Mouse (Mus musculus): ENCODE measurements around the gene Tmco4. TPM values are rescaled to one million over a fixed set of nuclear protein-coding genes. Genes with fewer than 3 reads are reported as not detected.

The Tmco4 gene
- polyA plus RNA-seq (2012; rRNA removed): 29.4 and 42.9 TPM in 2 replicates

DNA sequence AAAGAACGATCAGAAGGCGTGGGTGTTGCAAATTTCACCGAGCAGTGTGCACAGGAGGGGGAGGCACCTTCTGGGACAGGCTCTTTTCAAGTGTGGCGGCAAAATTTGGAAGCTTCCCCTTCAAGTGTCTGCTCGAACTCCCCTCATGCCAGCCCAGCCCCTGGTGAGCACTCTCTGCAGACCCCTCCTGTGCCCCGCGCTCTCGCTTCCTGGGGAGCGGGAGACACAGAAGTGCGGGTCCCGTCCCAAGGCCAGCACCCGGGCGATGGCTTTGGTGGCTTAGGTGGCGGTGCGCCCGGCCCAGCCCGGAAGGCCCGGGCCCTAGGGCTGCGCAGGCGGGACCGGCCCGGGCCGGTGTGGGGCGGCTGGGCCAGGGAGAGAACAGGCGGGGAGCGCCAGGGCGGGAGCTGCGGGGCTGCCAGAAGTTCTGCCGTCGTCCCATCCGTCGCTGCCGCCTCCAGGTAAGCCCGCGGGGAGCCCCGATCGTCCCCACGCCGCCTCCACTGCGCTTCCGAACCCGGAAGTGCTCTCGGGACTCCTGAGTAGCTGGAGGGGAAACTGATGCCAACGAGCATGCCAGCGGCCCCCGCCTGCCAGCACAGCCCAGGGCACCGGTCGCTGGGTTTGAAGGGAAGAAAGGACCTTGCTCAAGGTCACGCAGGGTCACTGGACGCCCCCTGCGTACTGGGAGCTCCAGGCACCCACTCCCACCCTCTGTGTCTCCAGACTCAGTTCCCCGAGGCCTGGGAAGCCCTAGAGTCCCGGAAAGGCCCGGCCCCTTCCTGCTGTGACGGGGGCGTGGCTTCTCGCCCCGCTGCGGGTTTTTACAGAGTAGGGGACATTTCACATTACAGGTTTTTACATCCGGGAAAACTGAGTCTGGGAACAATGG, at the start of gene Tmco4:
Tmco4 (plus strand) TSS at position 62 of the 892 bp plus-strand sequence.
- under 1% methylated on average over 60 of the region's 60 CpGs for WGBS
- DNase-seq (ENCODE audit: low read depth, low spot score): no peak

DNA sequence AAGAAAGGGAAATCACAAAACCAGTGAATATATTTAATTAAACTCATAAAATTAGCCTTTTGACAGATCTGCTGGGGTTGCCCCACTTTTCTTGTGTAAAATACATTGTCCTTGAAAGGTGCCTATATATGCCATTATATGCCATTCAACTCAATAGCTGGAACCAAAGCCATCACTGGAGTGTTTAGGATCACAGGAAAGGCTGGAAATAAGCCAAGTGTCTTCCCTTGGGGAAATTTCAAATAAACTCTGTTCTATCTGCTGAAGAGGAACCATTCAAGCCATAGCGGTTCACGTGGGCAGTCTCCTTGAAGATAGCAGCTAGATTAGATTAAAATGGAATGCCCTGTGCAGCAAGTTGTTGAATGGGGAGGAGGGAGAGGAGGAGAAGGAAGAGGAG, 47.1 kb upstream of the Tmco4 start:
- DNase-seq (ENCODE audit: low read depth, low spot score): no peak
- WGBS: 62% methylated on average over 2 of the region's 2 CpGs

DNA sequence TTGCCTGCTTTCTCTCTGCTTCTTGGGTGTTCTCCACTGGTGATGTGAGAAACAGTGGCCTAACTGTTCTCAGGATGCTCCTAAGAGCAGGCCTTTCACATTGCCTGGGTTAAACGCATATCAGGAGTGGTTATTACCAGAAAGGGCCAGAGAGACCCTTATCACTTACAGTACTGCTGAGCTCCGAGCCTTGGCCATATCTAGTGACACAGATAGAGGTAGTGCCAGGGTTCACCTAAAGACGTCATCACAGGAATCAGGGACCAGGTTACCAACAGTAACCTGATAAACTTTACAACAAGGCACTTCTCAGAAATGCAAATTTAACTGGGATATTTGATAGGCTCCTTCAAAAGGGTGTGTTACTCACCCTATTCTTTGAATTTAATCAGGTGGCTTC, 38.8 kb upstream of the Tmco4 start:
- WGBS: 34% methylated on average over 3 of the region's 3 CpGs
- no peak for DNase-seq (ENCODE audit: low read depth, low spot score)

DNA sequence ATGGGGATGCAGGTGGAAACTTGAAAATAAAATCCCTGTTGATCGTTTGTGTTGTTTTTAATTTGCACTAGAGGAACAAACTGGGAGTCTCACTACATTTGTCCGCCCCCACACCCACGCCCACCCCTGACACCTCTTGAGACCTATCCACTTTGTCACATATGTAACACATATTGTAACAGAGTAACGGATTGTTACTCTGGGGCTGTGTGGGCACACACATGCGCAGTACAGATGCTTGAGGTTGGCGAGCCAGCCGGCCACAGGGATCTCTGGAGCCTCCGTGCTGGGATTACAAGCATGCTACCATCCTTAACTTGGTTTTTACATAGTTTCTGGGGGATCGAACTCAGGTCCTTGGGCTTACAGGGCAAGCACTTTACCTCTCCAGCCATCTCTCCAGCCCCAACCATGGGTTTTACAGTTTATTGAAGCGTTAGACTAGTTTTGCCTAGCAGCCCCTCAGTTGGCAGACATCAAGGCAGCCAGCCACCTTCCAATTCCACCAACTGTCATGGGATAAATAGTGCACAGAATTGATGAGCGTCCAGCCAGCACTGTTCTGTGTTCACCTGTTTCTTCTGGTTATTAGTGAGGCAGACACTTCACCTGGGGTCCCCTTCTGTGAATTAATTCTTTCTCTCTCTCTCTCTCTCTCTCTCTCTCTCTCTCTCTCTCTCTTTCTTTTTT, 38.1 kb upstream of the Tmco4 start:
- DNase-seq (ENCODE audit: low read depth, low spot score): no peak
- 88% methylated on average over 11 of the region's 11 CpGs for WGBS

DNA sequence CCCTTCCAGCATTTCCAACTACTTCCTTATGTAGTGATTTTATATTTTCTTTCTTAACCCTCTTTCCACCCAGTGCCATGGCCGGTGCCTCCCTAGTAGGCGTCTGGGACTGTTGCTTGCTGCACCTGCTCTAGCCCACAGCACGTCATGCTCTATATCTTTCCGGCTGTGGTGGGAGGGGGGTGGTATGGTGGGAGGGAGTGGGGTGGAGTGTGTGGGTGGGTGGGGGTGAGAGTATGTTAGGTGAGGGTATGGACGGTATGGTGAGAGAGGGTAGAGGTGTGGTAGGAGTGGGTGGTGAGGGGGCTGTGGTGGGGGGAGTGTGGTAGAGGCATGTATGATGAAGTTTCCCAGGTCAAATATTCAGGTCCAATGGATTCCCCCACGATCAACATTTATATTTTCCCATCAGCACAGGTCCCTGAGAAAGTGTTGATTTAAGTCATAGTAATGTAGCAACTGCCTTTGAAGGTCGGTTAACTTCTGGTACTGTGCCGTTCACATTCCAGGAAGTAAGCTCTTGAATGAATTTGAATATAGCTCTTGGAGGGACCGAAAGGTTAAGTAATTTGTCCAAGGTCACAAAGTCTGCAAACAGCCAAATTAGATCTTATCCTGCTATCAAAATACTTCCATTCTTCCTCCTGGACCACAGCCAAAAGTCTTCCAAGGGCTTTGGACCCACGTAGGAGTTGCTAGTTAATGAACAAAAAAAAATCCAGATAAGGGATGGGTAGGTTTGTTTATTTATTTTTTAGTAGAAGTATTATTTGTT, 34.0 kb upstream of the Tmco4 start:
- WGBS: 20% methylated on average over 10 of the region's 10 CpGs
- peak; percentile 96 for DNase-seq (ENCODE audit: low read depth, low spot score)

DNA sequence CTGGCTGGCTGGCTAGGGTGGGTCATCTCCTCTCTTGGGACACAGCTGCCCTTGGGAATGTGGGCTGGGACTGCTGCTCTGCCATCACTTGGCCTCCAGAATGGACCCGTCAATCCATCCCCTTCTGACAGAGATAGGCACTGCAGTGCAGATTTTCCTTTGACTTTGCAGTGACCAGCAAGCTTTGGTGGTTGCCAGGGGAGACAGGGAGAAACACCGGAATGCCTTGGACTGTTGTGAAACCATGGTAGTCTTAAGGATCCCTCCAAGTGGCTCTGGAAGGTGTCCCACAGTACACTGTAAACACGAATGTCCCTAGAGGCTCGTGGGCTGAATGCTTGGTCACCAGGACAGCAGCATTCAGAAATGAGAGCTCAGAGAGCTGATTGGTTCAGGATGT, 33.2 kb upstream of the Tmco4 start:
- no peak for DNase-seq (ENCODE audit: low read depth, low spot score)
- WGBS: 14% methylated on average over 4 of the region's 4 CpGs

DNA sequence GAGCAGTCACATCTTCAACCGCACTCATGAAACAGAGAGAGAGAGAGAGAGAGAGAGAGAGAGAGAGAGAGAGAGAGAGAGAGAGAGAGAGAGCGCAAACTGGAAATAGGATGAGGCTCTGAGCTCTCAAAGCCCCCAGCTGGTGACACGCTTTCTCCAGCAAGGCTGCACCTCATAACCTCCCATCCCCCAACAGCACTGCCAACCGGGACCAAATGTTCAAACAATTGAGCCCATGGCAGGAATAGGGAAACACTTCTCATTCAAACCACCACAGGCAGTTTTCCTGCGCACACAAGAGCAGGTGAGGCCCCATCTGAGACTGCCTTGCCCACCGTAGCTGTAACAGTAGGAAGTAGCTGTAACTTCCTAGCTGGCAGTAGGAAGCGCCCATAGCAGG, 31.3 kb upstream of the Tmco4 start:
- no peak for DNase-seq (ENCODE audit: low read depth, low spot score)
- WGBS: 16% methylated on average over 7 of the region's 7 CpGs

DNA sequence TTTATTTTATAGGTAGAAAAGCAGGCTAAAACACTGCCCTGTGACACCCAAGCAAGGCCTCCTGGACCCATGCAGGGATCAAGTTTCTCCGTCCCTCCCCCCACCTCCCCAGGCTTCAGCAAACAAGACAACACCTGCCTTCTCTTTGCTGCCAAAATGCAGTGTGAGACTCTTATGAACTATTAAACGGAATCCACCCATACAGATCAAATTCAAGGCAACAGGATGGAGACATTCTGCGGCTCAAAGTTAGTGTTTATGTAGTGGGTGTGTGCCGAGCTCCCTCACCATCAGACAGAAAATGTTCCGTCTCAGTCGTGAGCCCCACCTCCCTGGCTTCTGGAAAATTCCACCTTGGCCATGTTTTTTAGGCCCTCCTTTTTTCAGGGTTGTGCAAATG, 30.7 kb upstream of the Tmco4 start:
- WGBS: 17% methylated on average over 6 of the region's 6 CpGs
- DNase-seq (ENCODE audit: low read depth, low spot score): peak; percentile 74

DNA sequence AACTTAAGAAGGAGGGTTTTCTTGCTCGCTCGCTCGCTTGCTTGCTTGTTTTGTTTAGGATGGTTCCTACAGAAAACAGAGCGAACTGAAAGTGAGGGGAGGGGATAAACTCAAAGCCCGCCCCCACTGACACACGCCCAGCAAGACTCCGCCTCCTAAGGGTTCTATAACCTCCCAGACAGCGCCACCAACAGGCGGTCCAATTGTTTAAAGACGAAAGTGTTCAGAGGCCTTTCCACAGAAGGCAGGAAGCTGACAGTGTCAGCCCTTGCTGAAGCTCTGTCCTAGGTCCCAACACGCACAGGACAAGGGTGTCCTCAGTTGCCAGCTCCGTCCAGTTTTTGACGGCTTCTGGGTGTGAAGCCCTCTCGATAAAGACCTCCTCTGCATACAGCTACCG, 29.0 kb upstream of the Tmco4 start:
- WGBS: 16% methylated on average over 15 of the region's 15 CpGs

DNA sequence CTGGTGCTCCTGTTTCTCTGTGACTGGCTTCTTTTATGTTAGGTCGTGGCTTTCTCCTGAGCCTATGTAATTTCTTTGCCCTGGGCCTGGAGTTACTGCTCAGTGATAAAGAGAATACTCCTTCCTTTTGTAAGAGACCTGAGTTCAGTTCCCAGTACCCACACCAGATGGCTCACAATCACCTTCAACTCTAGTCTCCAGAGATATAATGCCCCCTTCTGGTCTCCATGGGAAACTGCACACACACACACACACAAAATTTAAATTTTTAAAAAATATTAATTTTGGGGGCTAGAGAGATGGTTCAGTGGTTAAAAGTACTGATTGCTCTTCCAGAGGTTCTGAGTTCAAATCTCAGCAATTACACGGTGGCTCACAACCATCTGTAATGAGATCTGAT, 24.4 kb upstream of the Tmco4 start:
- 93% methylated on average over 2 of the region's 2 CpGs for WGBS

More for the DNA sequence above, 29.0 kb upstream of the Tmco4 start:
- DNase-seq (ENCODE audit: low read depth, low spot score): peak; percentile 93

DNA sequence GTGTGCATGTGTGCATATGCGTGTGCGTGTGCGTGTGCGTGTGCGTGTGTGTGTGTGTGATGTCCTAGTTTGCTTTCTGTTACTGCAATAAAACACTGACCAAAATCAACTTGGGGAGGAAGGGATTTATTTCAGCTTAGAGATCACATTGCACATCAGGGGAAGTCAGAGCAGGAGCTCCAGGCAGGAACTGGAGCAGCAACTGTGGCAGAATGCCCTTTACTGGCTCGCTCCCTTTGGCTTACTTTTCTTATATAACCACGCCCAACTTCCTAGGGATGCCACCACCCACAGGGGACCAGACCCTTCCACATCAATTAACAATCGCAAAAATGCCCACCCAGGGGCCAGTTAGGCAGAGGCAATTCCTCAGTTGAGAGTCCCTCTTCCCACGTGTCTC, 14.1 kb upstream of the Tmco4 start:
- no peak for DNase-seq (ENCODE audit: low read depth, low spot score)
- 88% methylated on average over 9 of the region's 9 CpGs for WGBS

More for the DNA sequence above, 24.4 kb upstream of the Tmco4 start:
- no peak for DNase-seq (ENCODE audit: low read depth, low spot score)

DNA sequence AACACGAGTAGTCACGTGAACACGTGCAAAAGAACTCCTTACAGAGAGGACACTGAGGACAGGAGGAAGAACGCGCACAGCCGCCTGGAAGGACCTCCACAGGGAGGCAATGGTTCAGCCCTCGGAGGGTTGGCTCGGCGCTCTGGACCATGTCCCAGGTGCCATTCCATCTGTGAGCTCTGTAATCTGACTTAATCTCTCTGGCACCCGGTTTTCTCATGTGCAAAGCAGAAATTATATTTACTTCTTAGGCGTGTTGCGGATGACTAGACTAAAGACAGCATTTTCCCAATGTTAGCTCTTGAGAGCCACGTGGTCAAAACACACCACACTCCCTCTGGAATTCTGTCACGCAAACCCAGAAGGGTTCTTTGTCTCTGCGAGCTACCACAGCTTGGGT, 13.6 kb upstream of the Tmco4 start:
- no peak for DNase-seq (ENCODE audit: low read depth, low spot score)
- 61% methylated on average over 15 of the region's 15 CpGs for WGBS

DNA sequence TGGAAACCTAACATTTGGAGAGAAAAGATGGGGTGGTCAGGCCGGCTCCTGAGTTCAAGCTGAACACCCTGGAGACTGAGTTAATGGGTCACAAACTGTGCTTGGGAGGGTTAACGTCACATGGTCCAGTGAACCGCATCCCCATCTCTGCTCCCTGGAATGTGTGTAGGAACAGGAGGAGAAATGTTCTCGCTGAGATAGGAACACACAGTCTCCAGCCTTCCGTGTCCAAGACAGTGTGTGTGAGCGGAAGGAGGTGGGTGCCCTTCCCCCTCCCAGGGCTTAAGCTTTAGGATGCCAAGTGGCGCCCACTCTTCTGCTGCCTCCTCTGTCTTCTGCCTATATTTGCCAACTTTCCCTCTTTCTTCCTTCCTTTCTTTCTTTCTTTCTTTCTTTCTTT, 12.8 kb upstream of the Tmco4 start:
- DNase-seq (ENCODE audit: low read depth, low spot score): no peak
- 79% methylated on average over 7 of the region's 7 CpGs for WGBS

DNA sequence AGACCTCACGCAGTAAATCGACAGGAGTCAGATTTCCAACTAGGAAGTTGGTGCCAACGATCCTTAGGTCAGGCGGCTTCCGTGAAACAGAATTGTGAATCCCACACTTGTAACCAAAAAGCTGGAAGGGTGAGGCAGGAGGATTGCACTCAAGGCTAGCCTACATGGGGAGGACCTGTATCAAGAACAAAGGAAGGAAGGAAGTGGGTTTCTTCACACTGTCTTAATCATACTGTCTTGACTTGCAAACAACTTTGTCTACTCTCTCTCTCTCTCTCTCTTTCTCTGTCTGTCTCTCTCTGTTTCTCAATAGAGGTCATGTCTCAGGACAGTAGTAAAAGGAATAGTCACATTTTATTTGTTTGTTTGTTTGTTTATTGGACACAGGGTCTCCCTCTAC, 10.0 kb upstream of the Tmco4 start:
- WGBS: 84% methylated on average over 5 of the region's 5 CpGs

DNA sequence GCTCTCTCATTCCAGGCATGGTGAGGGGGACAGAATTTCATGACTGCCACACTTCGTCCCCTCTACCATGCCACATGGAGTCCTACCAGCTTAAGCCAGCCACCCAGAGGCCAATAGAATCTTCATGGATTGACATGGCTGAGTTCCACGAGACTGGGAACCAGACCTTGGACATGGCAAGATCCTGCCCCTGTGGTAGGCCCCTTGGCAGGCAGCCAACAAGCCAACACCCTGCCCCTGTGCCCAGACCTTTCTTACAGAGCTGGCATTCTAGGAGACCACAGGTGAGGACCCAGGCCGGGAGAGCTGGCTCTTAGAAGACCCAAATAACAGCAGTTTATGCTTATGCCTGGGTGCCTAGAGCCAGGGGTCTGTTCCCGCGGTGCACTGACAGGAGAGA, 6.8 kb upstream of the Tmco4 start:
- WGBS: 21% methylated on average over 5 of the region's 5 CpGs
- no peak for DNase-seq (ENCODE audit: low read depth, low spot score)

More for the DNA sequence above, 10.0 kb upstream of the Tmco4 start:
- no peak for DNase-seq (ENCODE audit: low read depth, low spot score)

DNA sequence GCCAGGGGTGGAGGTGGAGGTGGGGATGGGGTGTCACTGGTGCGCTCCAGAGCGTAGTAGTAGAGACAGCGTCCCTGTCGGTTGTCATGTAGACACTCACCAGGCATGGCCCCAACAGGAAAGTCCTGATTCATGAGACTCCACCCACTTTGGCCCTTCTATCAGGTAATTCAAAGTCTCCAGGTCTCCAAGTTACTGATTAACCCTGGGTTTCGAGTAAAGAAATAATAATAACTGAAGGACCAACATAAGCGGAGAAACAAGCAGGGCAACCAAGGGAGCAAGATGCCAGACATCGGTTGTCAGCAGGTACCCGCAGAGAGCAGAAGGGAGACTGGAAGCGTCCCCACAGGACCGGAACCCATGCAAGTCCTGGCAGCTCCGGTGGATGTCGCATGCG, 5.8 kb upstream of the Tmco4 start, which contains the start of gene Rnf186:
Rnf186 (plus strand) TSS at position 247 of the 400 bp plus-strand sequence.
- 35% methylated on average over 13 of the region's 13 CpGs for WGBS
- DNase-seq (ENCODE audit: low read depth, low spot score): peak; percentile 99

DNA sequence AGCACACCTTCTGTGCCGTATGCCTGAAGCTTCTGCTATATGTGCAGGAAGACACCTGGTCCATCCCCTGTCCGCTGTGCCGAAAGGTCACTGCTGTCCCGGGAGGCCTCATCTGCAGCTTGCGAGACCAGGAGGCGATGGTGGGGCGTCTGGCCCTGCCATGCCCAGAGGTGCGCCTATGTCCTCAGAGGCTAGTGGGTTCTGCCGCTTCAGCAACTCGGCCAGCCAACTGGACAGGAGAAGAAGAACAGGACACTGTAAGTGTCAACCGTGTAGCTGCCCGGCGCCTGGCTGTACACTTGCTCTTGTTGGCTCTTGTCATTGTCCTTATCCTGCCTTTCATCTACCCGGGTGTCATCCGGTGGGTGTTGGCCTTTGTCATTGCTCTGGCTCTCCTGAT, 5.2 kb upstream of the Tmco4 start:
- WGBS: 24% methylated on average over 15 of the region's 15 CpGs
- no peak for DNase-seq (ENCODE audit: low read depth, low spot score)

DNA sequence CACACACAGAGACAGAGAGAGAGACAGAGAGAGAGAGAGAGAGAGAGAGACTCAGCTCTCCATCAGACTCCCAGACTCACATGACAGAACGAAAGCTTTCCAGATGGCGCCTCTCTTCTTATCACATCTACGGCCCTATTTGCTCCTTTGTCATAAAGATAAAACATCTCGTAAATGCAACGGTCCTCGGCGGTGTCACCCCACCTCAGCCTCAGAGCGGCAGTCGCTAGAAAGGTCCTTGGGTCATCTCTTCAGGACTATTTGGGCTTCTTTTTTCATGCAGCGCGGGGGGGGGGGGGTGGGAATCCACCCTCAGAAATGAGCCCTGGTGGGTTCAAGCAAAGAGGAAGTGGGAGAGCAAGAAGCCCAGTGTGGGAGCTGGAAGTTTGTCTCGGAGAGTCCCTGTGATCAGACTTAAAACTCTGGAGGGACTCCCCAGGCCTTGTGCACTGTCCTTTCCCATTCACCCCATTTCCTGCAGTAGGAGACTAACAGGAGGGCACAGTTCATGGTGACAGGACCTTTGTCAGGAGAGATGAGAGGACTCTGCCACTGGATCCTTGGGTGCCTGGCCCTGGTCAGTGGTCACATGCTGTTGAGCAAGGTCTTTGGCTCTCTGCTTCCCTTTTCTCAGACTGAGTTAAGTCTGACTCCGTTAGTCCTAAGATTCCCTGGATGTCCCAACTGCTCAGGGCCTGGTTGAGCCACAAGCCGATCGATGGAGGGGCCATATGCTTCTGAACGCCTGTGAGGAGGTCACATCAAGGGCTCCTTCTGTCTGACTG, 3.7 kb upstream of the Tmco4 start:
- DNase-seq (ENCODE audit: low read depth, low spot score): no peak
- WGBS: 24% methylated on average over 16 of the region's 16 CpGs

DNA sequence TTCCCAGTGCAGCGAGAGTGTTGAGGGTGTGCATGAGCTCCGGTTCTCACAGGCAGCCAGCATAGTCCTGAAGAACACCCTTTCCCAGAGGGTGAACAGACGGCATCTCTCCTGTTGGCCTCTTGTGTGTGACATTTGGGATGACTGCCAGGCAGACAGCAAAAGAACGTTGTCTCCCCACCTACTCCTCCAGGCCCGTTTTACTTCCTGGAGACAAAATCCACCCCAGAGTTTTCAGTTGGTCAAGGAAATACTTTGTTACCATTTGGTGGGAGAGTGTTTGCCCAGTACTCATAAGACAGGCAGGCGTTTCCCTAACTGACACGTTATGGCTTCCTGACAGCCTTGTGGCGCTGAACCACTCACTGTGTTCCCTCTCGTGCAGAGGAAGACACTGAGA, 3.0 kb upstream of the Tmco4 start:
- DNase-seq (ENCODE audit: low read depth, low spot score): no peak
- WGBS: 19% methylated on average over 9 of the region's 9 CpGs
